Mouse (Mus musculus) frontal cortex, adult (tissue): Measurements from ENCODE around the gene Slc6a5.

Experiments used
- ATAC-seq: cut with Nextera tagmentation; 2 replicates; pipeline ENCODE4 v1.9.2; 2017; ENCODE audit warnings: mild to moderate bottlenecking, moderate library complexity, mixed read lengths; ENCODE audit not compliant: low TSS enrichment

The Slc6a5 gene

DNA sequence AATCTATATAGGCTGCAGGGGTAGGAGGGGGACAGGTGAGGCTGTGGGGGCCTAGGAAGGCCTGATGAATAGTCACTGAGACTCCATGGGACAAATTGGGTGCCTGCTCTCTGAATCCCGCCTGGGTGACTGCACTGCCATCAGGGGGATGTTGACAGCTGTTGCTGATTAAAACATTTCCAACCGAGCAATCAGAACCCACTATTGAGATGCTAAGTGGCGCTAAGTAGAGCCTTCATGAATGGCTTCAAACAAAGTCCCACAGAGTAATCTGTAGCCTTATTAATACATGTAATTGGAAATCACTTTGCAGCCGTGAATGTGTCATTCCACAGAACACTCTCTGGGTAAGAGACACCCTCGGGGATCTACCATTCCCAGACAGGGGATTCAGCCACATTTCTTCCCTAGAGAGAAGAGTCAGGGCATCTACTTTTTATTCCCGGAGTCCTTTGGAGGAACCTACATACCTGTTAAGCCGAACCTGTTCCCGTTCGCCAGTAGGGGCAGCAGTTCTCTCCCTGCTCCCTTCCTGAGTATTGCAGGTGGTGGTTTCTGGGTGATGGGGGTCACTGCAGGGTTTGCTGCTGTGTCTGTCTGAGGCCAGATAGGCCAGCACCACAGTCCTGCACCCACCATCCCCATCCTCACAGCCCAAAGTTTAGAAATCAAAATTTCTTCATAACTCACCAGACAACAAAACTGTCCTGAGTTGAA, 71.7 kb downstream of the Slc6a5 start:
- ATAC-seq, result 0 out of 2 replicates have a peak, but pooled peaks have one; percentile 52

- ATAC-seq, result no peak
Measured at GRCm38 (mm10) chr7:49984698-49985097, 74.8 kb downstream of the Slc6a5 start.

GRCm38 (mm10) chr7:49985947-49986346, 76.0 kb downstream of the Slc6a5 start:
- ATAC-seq, result no peak

GRCm38 (mm10) chr7:49999321-49999720, 89.4 kb downstream of the Slc6a5 start:
- no peak for ATAC-seq

DNA sequence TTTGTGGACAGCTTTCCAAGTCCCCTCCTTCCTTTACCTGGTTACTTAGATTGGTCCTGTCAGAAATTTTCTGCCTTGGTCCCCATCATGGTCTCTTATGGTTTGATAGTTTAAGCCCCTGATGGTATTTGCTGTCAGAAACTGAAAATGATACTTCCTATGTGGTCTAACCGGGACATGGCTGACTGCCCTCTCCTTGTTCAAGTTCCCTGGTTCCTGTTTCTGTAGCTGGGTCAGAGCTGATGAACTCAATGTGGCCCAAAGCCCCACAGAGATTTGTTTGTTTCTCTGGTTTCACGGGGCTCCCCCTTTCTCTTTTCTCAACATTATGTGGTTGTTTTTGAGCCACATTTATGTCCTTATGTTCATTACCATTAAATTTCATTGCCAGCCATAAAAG, 95.3 kb downstream of the Slc6a5 start:
- no peak for ATAC-seq
